Mouse (Mus musculus) intestine, embryonic 16.5 days (tissue): ENCODE data around the gene Ndufaf2. TPM values are rescaled to one million over a fixed set of nuclear protein-coding genes. Genes with fewer than 3 reads are reported as not detected.

ENCODE experiments used
- ATAC-seq: fragments of 200-750 bp; cut with Nextera tagmentation; 2 replicates; pipeline ENCODE4 v1.8.0; 2017; ENCODE audit warnings: moderate TSS enrichment, moderate library complexity
- H3K27ac ChIP-seq: fragments of 300-500 bp; sonication (generic); 2 replicates; pipeline ENCODE4 v1.5.1; 2014; ENCODE audit warnings: mild to moderate bottlenecking, low read length
- H3K27me3 ChIP-seq: fragments of 300-500 bp; sonication (generic); replicated peaks from 2 replicates; pipeline ENCODE4 v1.6.1; 2014; ENCODE audit warnings: low read length, control low read depth, mixed read lengths; ENCODE audit not compliant: control insufficient read depth, insufficient read depth
- H3K36me3 ChIP-seq: fragments of 300-500 bp; sonication (generic); 2 replicates; pipeline ENCODE4 v1.6.1; 2014; ENCODE audit warnings: low read length, control low read depth; ENCODE audit not compliant: control insufficient read depth, insufficient read depth
- H3K4me1 ChIP-seq: fragments of 300-500 bp; sonication (generic); 2 replicates; pipeline ENCODE4 v1.6.1; 2014; ENCODE audit warnings: low read length, control low read depth, mixed read lengths; ENCODE audit not compliant: control insufficient read depth, insufficient read depth
- H3K4me2 ChIP-seq: fragments of 300-500 bp; sonication (generic); 2 replicates; pipeline ENCODE4 v1.6.1; 2014; ENCODE audit warnings: low read depth, low read length, control low read depth
- H3K4me3 ChIP-seq: fragments of 300-500 bp; sonication (generic); 2 replicates; pipeline ENCODE4 v1.5.1; 2014; ENCODE audit warnings: mild to moderate bottlenecking, low read length
- H3K9ac ChIP-seq: fragments of 300-500 bp; sonication (generic); 2 replicates; pipeline ENCODE4 v1.6.1; 2014; ENCODE audit warnings: low read depth, low read length
- H3K9me3 ChIP-seq: fragments of 300-500 bp; sonication (generic); 2 replicates; pipeline ENCODE4 v1.6.1; 2016; ENCODE audit warnings: low read length, control low read depth; ENCODE audit not compliant: control insufficient read depth
- WGBS: fragments of 180-500 bp; shearing (Covaris S2); extraction: QIAGEN DNeasy Blood & Tissue Kit; methylation state at CpG from one replicate; pipeline ENCODE4 v1.1.7; 2014; 5-methylcytosine and 5-hydroxymethylcytosine counted together
- polyA plus RNA-seq: library from polyadenylated mRNA; unstranded; fragments of >200 nt; fragmentation: Nextera tagmentation; extraction: Ambion mirVana; gene quantifications from 2 replicates; pipeline ENCODE4 v1.2.1, GENCODE M21; 2015

The Ndufaf2 gene
- polyA plus RNA-seq, 1 experiment from 2014 or later, result 55.7 TPM

DNA sequence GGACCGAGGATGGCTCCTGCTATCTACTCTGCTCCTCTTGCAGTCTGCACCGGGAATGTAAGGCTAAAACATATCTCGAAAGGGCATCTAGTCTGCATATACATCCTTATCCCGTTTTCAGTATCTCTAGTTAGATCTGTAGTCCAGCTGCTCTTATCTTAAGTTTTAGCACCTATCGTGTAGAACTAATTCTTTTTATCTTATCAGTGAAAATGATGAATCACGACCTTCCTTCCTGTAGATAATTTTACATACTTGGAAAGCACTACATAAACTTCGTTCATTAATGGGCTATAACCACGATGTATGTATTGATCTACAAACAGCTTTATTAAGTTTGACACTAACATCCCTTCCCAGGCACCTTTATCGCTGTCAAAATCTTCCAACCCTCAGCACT is 118.5 kb downstream of the Ndufaf2 start:
- Histone ChIP-seq H3K9me3 (no peaks in the 10 kb centered on the region), H3K9ac (no peak overlapping the region), H3K27ac (no peak overlapping the region), H3K4me2 (no peak overlapping the region), H3K4me1 (peaks cover 7% of the 10 kb centered on the region; the same call in 1 of the 2 replicates), H3K36me3 (no peaks in the 10 kb centered on the region), H3K27me3 (no peaks in the 10 kb centered on the region), H3K4me3 (no peak overlapping the region)
- 63% methylated on average over 9 of the region's 9 CpGs for WGBS
- no peak for ATAC-seq

- no peak overlapping the region for H3K4me3 ChIP-seq
- H3K4me1 ChIP-seq, result peaks cover 7% of the 10 kb centered on the region; the same call in 1 of the 2 replicates
- no peaks in the 10 kb centered on the region for H3K27me3 ChIP-seq
- no peak overlapping the region for H3K27ac ChIP-seq
- no peak for ATAC-seq
- H3K9me3 ChIP-seq, result no peaks in the 10 kb centered on the region
- H3K36me3 ChIP-seq, result no peaks in the 10 kb centered on the region
- 66% methylated on average over 6 of the region's 6 CpGs for WGBS
- H3K9ac ChIP-seq, result no peak overlapping the region
- H3K4me2 ChIP-seq, result no peak overlapping the region
Observed at GRCm38 (mm10) chr13:108039375-108039774, 119.0 kb downstream of the Ndufaf2 start.

DNA sequence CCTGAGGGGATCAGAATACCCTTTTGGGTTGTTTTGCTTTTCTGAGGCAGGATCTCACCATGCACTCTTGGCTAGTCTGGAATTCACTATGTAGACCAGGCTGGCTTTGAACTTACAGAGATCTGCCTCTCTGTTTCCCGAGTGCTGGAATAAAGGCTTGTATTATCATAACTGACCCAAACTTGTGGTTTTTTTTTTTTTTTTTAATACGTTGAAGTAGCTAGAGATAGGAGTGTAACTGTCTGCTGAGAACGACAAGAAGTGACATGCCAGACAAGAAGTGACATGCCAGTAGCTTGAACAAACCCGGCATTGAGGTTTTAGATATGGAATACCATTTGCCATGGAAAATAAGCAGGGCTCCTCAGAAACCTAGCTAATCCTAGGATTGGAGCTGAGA is 125.6 kb downstream of the Ndufaf2 start:
- Histone ChIP-seq H3K36me3 (no peaks in the 10 kb centered on the region), H3K4me2 (no peak overlapping the region), H3K27ac (no peak overlapping the region), H3K9me3 (no peaks in the 10 kb centered on the region), H3K27me3 (no peaks in the 10 kb centered on the region), H3K4me1 (no peaks in the 10 kb centered on the region), H3K9ac (no peak overlapping the region), H3K4me3 (no peak overlapping the region)
- ATAC-seq, result no peak
- WGBS, result 91% methylated on average over 4 of the region's 4 CpGs

DNA sequence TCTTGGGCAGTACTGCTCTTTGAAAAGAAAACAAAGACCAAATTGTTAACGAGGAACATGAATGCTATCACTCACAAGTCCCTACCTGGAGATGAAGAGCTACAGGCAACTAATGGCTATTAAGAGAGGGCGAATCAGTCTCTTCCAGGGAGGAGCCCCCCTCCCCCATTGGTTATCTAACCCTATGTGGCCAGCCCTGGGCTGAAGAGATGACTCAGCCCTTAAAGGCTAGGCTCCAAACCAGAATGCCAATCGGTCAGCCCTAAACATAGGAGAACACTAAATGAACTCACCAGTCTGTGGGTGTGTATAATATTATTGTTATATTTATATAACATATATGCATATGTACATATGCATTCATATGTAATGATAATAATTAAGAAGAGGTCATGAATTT is 132.6 kb downstream of the Ndufaf2 start:
- H3K9me3 ChIP-seq, result no peaks in the 10 kb centered on the region
- 71% methylated on average over 3 of the region's 3 CpGs for WGBS
- H3K9ac ChIP-seq, result no peak overlapping the region
- no peak for ATAC-seq
- no peaks in the 10 kb centered on the region for H3K36me3 ChIP-seq
- no peaks in the 10 kb centered on the region for H3K4me1 ChIP-seq
- no peak overlapping the region for H3K4me2 ChIP-seq
- H3K27ac ChIP-seq, result no peak overlapping the region
- H3K27me3 ChIP-seq, result no peaks in the 10 kb centered on the region
- no peak overlapping the region for H3K4me3 ChIP-seq

GRCm38 (mm10) chr13:108017349-108017748 is 141.1 kb downstream of the Ndufaf2 start:
- Histone ChIP-seq H3K36me3 (no peaks in the 10 kb centered on the region), H3K4me1 (0 out of 2 replicates have a peak, but pooled peaks cover 3% of the 10 kb centered on the region), H3K4me2 (no peak overlapping the region), H3K4me3 (no peak overlapping the region), H3K9ac (no peak overlapping the region), H3K27ac (no peak overlapping the region), H3K9me3 (no peaks in the 10 kb centered on the region), H3K27me3 (no peaks in the 10 kb centered on the region)
- 68% methylated on average over 6 of the region's 6 CpGs for WGBS
- peak; percentile 75 for ATAC-seq

DNA sequence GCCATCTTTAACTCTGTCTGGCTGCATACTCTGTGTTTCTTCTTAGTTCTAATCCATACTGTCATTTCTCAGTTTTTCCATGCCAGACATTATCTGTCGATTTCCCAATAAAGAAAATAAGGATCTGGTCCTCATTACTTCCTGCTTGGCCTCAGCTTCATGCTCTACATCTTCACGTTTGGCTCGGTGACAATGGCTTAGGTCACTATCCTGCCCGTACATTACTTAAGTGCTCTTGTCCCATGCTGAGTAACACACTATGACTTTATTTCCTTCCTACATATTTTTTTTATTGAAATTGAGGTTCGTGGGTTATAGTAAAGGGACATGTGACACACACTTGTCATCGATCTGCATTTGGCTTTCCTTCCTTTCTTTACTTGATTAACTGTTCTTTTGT is 143.3 kb downstream of the Ndufaf2 start:
- ATAC-seq, result no peak
- H3K9me3 ChIP-seq, result no peaks in the 10 kb centered on the region
- 0 out of 2 replicates have a peak, but pooled peaks cover 3% of the 10 kb centered on the region for H3K4me1 ChIP-seq
- no peak overlapping the region for H3K4me3 ChIP-seq
- WGBS, result 82% methylated on average over 6 of the region's 6 CpGs
- H3K36me3 ChIP-seq, result no peaks in the 10 kb centered on the region
- H3K9ac ChIP-seq, result no peak overlapping the region
- no peak overlapping the region for H3K4me2 ChIP-seq
- H3K27ac ChIP-seq, result no peak overlapping the region
- no peaks in the 10 kb centered on the region for H3K27me3 ChIP-seq

- WGBS, result 64% methylated on average over 6 of the region's 6 CpGs
- 0 out of 2 replicates have a peak, but pooled peaks cover 3% of the 10 kb centered on the region for H3K4me1 ChIP-seq
- ATAC-seq, result peak; percentile 49; the same call in 1 of the 2 replicates
Observed at GRCm38 (mm10) chr13:108013839-108014238, 144.6 kb downstream of the Ndufaf2 start.

GRCm38 (mm10) chr13:108013110-108013509 is 145.3 kb downstream of the Ndufaf2 start:
- 0 out of 2 replicates have a peak, but pooled peaks cover under 1% of the 10 kb centered on the region for H3K4me1 ChIP-seq
- H3K4me2 ChIP-seq, result no peak overlapping the region
- WGBS, result 78% methylated on average over 8 of the region's 8 CpGs
- H3K9ac ChIP-seq, result no peak overlapping the region
- no peak overlapping the region for H3K4me3 ChIP-seq
- no peaks in the 10 kb centered on the region for H3K27me3 ChIP-seq
- H3K9me3 ChIP-seq, result no peaks in the 10 kb centered on the region
- no peaks in the 10 kb centered on the region for H3K36me3 ChIP-seq
- ATAC-seq, result no peak
- no peak overlapping the region for H3K27ac ChIP-seq

More at GRCm38 (mm10) chr13:108013839-108014238, 144.6 kb downstream of the Ndufaf2 start:
- no peak overlapping the region for H3K4me3 ChIP-seq
- no peak overlapping the region for H3K9ac ChIP-seq
- no peak overlapping the region for H3K4me2 ChIP-seq
- no peaks in the 10 kb centered on the region for H3K9me3 ChIP-seq
- H3K36me3 ChIP-seq, result no peaks in the 10 kb centered on the region
- no peak overlapping the region for H3K27ac ChIP-seq
- no peaks in the 10 kb centered on the region for H3K27me3 ChIP-seq

DNA sequence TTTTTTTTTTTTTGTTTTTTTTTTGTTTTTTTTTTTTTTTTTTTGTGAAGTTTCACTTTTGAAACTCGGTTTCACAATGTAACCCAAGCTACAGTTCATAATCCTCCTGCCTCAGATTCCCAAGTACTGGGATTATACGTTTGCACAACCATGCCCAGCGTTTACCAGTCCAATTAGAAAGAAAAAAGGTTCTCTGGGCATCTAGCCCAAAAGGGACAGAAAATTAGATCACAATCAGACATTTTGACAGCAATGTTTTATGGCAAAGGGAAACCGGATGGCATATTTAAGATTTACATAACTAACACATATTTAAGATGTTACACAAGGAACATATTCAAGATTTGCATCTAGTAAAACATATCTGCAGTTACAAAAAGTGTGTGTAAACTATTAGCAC is 150.6 kb downstream of the Ndufaf2 start:
- no peaks in the 10 kb centered on the region for H3K27me3 ChIP-seq
- H3K27ac ChIP-seq, result no peak overlapping the region
- H3K4me3 ChIP-seq, result no peak overlapping the region
- H3K4me2 ChIP-seq, result no peak overlapping the region
- no peak for ATAC-seq
- no peaks in the 10 kb centered on the region for H3K4me1 ChIP-seq
- H3K9ac ChIP-seq, result no peak overlapping the region
- 87% methylated on average over 4 of the region's 4 CpGs for WGBS
- H3K9me3 ChIP-seq, result no peaks in the 10 kb centered on the region
- no peaks in the 10 kb centered on the region for H3K36me3 ChIP-seq

DNA sequence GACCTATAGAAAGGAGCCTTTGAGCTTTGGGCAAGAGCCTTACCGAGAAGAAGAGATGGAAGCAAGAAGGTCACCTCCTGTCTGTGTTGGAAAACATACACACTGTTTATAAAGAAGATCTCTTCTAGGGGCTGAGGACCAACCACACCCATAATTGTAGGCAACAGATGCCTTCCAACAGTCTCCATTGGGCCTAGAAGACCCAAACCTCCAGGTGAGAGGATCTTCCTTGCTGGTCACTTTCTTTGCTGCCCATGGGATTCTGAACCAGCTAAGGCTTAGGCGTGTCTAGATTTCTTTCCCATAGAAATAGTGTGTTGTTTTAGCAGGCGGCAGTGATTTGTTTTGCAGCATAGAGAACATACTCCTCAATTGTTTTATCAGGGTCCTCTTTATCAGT is 162.1 kb downstream of the Ndufaf2 start:
- H3K9ac ChIP-seq, result no peak overlapping the region
- 86% methylated on average over 3 of the region's 3 CpGs for WGBS
- no peaks in the 10 kb centered on the region for H3K36me3 ChIP-seq
- H3K9me3 ChIP-seq, result no peaks in the 10 kb centered on the region
- no peak for ATAC-seq
- H3K27me3 ChIP-seq, result no peaks in the 10 kb centered on the region
- H3K4me3 ChIP-seq, result no peak overlapping the region
- H3K4me2 ChIP-seq, result no peak overlapping the region
- no peaks in the 10 kb centered on the region for H3K4me1 ChIP-seq
- no peak overlapping the region for H3K27ac ChIP-seq
